Mouse (Mus musculus): ENCODE data around the gene Pacrg. TPM values are rescaled to one million over a fixed set of nuclear protein-coding genes. Genes with fewer than 3 reads are reported as not detected.

The Pacrg gene
- polyA plus RNA-seq, 1 experiment from 2014 or later, result 0.96 TPM

DNA sequence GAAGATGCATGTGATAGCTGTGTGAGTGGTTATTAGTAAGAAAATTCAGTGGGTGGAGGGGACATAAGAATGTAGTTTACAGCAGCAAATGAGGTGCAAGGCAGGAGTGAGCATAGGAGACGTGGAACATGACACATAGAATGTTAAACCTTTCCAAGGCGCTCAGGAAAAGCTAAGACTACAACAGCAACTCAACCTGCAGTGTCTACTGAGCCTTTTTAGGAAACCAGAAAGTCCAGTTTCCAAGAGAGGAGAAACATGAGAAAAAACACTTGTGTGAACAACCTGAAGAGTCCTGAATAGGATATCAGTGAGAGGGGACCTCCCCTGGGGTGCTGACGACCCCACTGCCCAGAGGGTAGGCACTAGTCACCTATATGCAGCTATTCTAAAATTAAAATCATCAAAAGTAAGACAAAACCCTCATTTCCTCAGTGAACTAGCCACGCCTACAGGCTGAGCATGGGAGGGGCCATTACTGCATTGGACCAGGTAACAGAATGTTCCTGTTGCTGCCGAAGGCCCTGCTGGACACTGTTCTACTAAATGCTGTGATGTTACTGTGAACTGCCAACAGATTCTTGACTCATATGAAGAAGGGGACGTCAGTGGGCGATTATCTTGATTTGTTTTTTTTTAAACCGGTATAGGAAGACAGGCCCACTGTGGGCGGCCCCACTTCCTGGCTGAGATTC lies 370.1 kb downstream of the Pacrg start:
- Histone ChIP-seq H3K27me3 (replicated peaks) (no peaks in the 10 kb centered on the region), H3K4me2 (no peak overlapping the region), H3K4me3 (no peak overlapping the region), H3K9ac (no peak overlapping the region), H3K27ac (ENCODE audit: poor library complexity, severe bottlenecking) (no peak overlapping the region), H3K9me3 (replicated peaks) (peaks cover 3% of the 10 kb centered on the region; the same call in 1 of the 2 replicates), H3K36me3 (no peaks in the 10 kb centered on the region), H3K4me1 (replicated peaks) (peaks cover 19% of the 10 kb centered on the region)
- 83% methylated on average over 9 of the region's 9 CpGs for WGBS
- ATAC-seq (ENCODE audit: insufficient number of reproducible peaks, low FRiP score), result no peak

DNA sequence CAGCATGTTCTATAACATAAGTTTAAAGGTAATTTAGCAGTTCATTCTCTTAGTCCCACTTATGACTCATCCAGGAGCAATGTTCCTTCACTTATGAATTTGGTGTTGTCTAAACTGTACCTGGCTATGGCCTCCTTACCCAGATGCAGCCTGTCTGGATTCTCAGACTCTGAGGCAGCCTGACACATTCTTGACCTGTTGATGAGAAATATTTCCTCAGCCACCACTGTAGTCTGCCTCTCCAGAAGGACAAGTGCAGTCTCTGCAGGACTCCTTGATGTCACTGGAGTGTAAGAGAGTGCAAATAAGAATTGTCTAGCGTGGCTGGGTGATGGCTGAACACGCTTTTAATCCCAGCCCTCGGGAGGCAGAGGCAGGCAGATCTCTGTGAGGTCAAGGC lies 373.0 kb downstream of the Pacrg start:
- WGBS, result 73% methylated on average over 3 of the region's 3 CpGs
- Histone ChIP-seq H3K27me3 (replicated peaks) (no peaks in the 10 kb centered on the region), H3K27ac (ENCODE audit: poor library complexity, severe bottlenecking) (no peak overlapping the region), H3K9ac (no peak overlapping the region), H3K4me2 (no peak overlapping the region), H3K4me1 (replicated peaks) (peaks cover 8% of the 10 kb centered on the region; the same call in 1 of the 2 replicates), H3K9me3 (replicated peaks) (peaks cover 3% of the 10 kb centered on the region; the same call in 1 of the 2 replicates), H3K36me3 (no peaks in the 10 kb centered on the region), H3K4me3 (no peak overlapping the region)
- ATAC-seq (ENCODE audit: insufficient number of reproducible peaks, low FRiP score), result no peak

GRCm38 (mm10) chr17:10465467-10465866 lies 374.6 kb downstream of the Pacrg start:
- Histone ChIP-seq H3K4me3 (no peak overlapping the region), H3K4me2 (no peak overlapping the region), H3K9me3 (replicated peaks) (no peaks in the 10 kb centered on the region), H3K9ac (no peak overlapping the region; the same call in 1 of the 2 replicates), H3K4me1 (replicated peaks) (peaks cover 8% of the 10 kb centered on the region; the same call in 1 of the 2 replicates), H3K27ac (ENCODE audit: poor library complexity, severe bottlenecking) (no peak overlapping the region), H3K36me3 (no peaks in the 10 kb centered on the region), H3K27me3 (replicated peaks) (no peaks in the 10 kb centered on the region)
- ATAC-seq (ENCODE audit: insufficient number of reproducible peaks, low FRiP score), result no peak
- WGBS, result 74% methylated on average over 6 of the region's 6 CpGs

DNA sequence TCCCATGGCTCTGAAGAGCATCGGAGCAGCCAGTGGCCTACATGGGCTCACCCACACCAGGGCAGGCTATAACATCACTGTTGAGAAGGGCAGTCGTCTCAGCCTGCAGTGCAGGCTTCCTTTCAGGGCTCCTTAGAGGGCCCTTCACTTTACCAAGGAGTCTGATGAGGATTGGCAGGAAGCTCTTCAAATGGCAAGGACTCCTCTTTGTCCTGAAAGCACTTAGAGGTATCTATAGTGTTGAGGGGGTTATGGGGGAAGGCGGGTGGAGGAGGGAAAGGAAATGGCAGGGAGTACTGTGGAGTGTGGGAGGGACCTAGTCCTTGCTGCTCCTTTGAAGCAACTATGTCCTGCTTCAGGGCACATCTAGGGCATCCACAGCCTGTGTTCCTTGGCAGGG lies 375.4 kb downstream of the Pacrg start:
- Histone ChIP-seq H3K4me1 (replicated peaks) (peaks cover 8% of the 10 kb centered on the region; the same call in 1 of the 2 replicates), H3K36me3 (no peaks in the 10 kb centered on the region), H3K27me3 (replicated peaks) (no peaks in the 10 kb centered on the region), H3K9me3 (replicated peaks) (no peaks in the 10 kb centered on the region), H3K4me3 (no peak overlapping the region), H3K4me2 (no peak overlapping the region), H3K9ac (no peak overlapping the region), H3K27ac (ENCODE audit: poor library complexity, severe bottlenecking) (no peak overlapping the region)
- WGBS, result 59% methylated on average over 2 of the region's 3 CpGs
- no peak for ATAC-seq (ENCODE audit: insufficient number of reproducible peaks, low FRiP score)

DNA sequence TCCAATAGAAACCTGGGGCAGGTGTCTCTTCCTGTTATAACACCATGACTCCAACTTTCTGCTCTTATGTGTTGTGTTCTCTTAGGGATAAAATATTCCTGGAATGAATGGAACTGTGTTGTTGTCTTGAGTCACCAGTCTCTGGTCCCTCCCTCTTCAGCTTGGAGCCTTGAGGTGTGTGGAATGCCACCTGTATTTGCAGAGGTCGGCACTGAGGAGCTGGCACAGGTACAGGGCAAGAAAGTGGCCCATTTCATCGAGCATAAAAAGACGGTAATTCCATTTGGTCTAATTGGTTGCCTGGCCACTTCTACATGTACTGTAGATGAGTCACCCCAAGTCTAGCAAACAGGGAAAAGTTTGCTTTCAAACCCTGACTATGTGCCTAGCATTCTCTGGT lies 376.5 kb downstream of the Pacrg start:
- no peak for ATAC-seq (ENCODE audit: insufficient number of reproducible peaks, low FRiP score)
- Histone ChIP-seq H3K4me2 (no peak overlapping the region), H3K36me3 (no peaks in the 10 kb centered on the region), H3K4me1 (replicated peaks) (peaks cover 8% of the 10 kb centered on the region; the same call in 1 of the 2 replicates), H3K27me3 (replicated peaks) (no peaks in the 10 kb centered on the region), H3K27ac (ENCODE audit: poor library complexity, severe bottlenecking) (no peak overlapping the region), H3K4me3 (no peak overlapping the region), H3K9ac (no peak overlapping the region), H3K9me3 (replicated peaks) (no peaks in the 10 kb centered on the region)
- WGBS, result 81% methylated on average over 3 of the region's 3 CpGs

- no peaks in the 10 kb centered on the region for H3K36me3 ChIP-seq
- no peaks in the 10 kb centered on the region for H3K27me3 ChIP-seq (replicated peaks)
- WGBS, result 86% methylated on average over 4 of the region's 4 CpGs
- no peak overlapping the region for H3K4me2 ChIP-seq
- H3K4me3 ChIP-seq, result no peak overlapping the region
- H3K27ac ChIP-seq (ENCODE audit: poor library complexity, severe bottlenecking), result no peak overlapping the region
- no peak overlapping the region for H3K9ac ChIP-seq
- ATAC-seq (ENCODE audit: insufficient number of reproducible peaks, low FRiP score), result no peak
- no peaks in the 10 kb centered on the region for H3K9me3 ChIP-seq (replicated peaks)
- peaks cover 16% of the 10 kb centered on the region; the same call in 1 of the 2 replicates for H3K4me1 ChIP-seq (replicated peaks)
Observed at GRCm38 (mm10) chr17:10460916-10461315, 379.2 kb downstream of the Pacrg start.

- Histone ChIP-seq H3K4me2 (no peak overlapping the region), H3K27ac (ENCODE audit: poor library complexity, severe bottlenecking) (no peak overlapping the region), H3K36me3 (no peaks in the 10 kb centered on the region), H3K9me3 (replicated peaks) (no peaks in the 10 kb centered on the region), H3K4me3 (no peak overlapping the region), H3K9ac (no peak overlapping the region), H3K4me1 (replicated peaks) (peaks cover 13% of the 10 kb centered on the region; the same call in 1 of the 2 replicates), H3K27me3 (replicated peaks) (no peaks in the 10 kb centered on the region)
- ATAC-seq (ENCODE audit: insufficient number of reproducible peaks, low FRiP score), result no peak
Observed at GRCm38 (mm10) chr17:10458743-10459142, 381.4 kb downstream of the Pacrg start.

- no peak for ATAC-seq (ENCODE audit: insufficient number of reproducible peaks, low FRiP score)
Observed at GRCm38 (mm10) chr17:10456409-10456808, 383.7 kb downstream of the Pacrg start.

DNA sequence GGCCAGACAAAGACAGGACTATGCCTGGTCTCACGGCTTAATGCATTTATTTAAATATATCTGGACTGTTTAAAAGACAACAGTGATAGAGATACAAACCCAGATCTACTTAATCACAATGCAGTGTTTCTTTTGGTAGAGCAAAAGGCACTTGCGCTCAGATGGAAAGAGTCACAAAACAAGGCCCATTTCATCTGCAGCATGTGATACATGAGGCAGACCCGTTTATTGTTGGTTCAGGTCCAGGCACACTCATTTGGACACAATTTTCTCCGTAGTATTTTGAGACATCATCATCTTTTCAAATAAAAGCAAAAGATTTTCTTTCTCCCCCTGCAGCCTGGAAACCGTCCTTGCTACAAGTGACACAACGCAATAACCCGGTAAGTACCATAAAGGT lies 384.1 kb downstream of the Pacrg start:
- Histone ChIP-seq H3K36me3 (no peaks in the 10 kb centered on the region), H3K27ac (ENCODE audit: poor library complexity, severe bottlenecking) (no peak overlapping the region), H3K4me3 (no peak overlapping the region), H3K9me3 (replicated peaks) (no peaks in the 10 kb centered on the region), H3K4me2 (no peak overlapping the region), H3K9ac (no peak overlapping the region), H3K4me1 (replicated peaks) (peaks cover 31% of the 10 kb centered on the region), H3K27me3 (replicated peaks) (no peaks in the 10 kb centered on the region)
- ATAC-seq (ENCODE audit: insufficient number of reproducible peaks, low FRiP score), result no peak
- WGBS, result 75% methylated on average over 7 of the region's 7 CpGs

More at GRCm38 (mm10) chr17:10456409-10456808, 383.7 kb downstream of the Pacrg start:
- Histone ChIP-seq H3K4me2 (no peak overlapping the region), H3K27me3 (replicated peaks) (no peaks in the 10 kb centered on the region), H3K36me3 (no peaks in the 10 kb centered on the region), H3K9ac (no peak overlapping the region), H3K9me3 (replicated peaks) (no peaks in the 10 kb centered on the region), H3K27ac (ENCODE audit: poor library complexity, severe bottlenecking) (no peak overlapping the region), H3K4me3 (no peak overlapping the region), H3K4me1 (replicated peaks) (peaks cover 27% of the 10 kb centered on the region)
- 70% methylated on average over 4 of the region's 4 CpGs for WGBS

GRCm38 (mm10) chr17:10454406-10454805 lies 385.7 kb downstream of the Pacrg start:
- Histone ChIP-seq H3K27ac (ENCODE audit: poor library complexity, severe bottlenecking) (no peak overlapping the region), H3K36me3 (no peaks in the 10 kb centered on the region), H3K27me3 (replicated peaks) (no peaks in the 10 kb centered on the region), H3K4me3 (no peak overlapping the region), H3K9me3 (replicated peaks) (no peaks in the 10 kb centered on the region), H3K9ac (no peak overlapping the region), H3K4me2 (no peak overlapping the region), H3K4me1 (replicated peaks) (peaks cover 47% of the 10 kb centered on the region)
- no peak for ATAC-seq (ENCODE audit: insufficient number of reproducible peaks, low FRiP score)
- WGBS, result 81% methylated on average over 8 of the region's 8 CpGs

DNA sequence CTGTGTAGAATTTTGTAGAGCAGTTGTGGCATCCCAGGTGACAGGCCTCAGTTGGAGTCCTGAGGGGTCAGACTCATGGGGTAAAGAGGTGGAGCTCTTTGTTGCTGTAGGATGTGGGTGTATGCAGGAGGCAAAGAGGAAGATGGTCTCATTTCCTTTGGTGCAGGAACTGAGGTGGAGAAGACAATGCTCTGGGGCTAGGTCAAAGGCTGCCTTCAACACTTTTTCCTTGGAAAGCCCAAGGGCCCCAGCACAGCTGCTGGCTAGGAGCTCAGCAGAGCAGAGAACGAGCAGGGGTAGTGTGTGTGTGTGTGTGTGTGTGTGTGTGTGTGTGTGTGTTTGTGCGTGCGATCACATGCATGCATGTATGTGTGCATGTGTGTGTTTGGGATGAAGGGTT lies 387.3 kb downstream of the Pacrg start:
- no peak overlapping the region for H3K4me3 ChIP-seq
- H3K4me1 ChIP-seq (replicated peaks), result peaks cover 59% of the 10 kb centered on the region
- H3K27ac ChIP-seq (ENCODE audit: poor library complexity, severe bottlenecking), result no peak overlapping the region

More for the DNA sequence above, 387.3 kb downstream of the Pacrg start:
- Histone ChIP-seq H3K9ac (no peak overlapping the region), H3K9me3 (replicated peaks) (no peaks in the 10 kb centered on the region), H3K36me3 (no peaks in the 10 kb centered on the region), H3K27me3 (replicated peaks) (no peaks in the 10 kb centered on the region), H3K4me2 (no peak overlapping the region)
- ATAC-seq (ENCODE audit: insufficient number of reproducible peaks, low FRiP score), result no peak
- WGBS, result 88% methylated on average over 3 of the region's 3 CpGs

Data from heart, embryonic 12.5 days (tissue).